Mouse (Mus musculus): Measurements from ENCODE around the gene Ncf2.
A peak's percentile ranks its signal among the peaks of the same experiment; 100 is the strongest.

DNA sequence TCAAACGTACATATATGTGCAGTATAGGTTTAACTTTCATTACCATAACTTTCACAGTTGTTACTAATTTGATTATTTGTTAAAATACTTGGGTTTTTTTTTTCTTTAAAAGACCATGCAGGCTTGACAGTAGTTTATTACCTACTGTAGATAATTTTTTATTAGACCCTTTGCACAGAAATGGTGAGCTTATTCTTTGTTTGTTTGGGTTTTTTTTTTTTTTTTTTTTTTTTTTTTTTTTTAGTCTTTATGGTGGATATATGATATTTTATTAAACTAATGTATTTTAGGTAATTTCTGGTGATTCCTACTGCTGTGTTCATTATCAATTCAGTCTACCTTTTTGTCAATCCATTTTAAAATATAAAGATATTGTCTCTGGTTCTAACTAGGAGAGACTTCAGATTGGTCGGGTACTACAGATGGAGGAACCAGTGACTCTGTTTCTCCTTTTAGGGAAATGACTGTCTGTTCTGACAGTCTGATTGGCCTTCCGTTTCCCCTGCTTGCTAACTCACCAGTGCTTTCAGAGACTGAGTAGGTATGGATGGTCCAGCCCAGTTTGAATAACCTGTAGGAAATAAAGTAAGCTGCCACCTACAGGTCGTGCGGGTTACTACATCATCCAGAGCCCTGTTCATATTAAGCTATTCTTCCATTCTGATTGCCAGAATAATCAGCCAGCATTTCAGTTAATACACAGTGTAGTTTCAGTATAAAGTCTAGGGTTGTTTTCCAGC, 32.1 kb upstream of the Ncf2 start:
- TF ChIP-seq POLR2A (IDR thresholded peaks at IDR 0.05; ENCODE audit: extremely low read depth, insufficient read depth, low read length) = no peak
- TF ChIP-seq CTCF (IDR thresholded peaks at IDR 0.05; ENCODE audit: low read depth, low read length) = peak; percentile 41
